Mouse (Mus musculus) inflammation-experienced regulatory T-cells, adult 6 months (primary cell): ENCODE results near the gene Nsd1. TPM values are rescaled to one million over a fixed set of nuclear protein-coding genes. Genes with fewer than 3 reads are reported as not detected.
A peak's percentile ranks its signal among the peaks of the same experiment; 100 is the strongest.
"Not testable (repeated sequence)": the region's sequence is repeated elsewhere in the genome, so short reads cannot be mapped to it uniquely, and the experiment has no call there.

Experiments used
- ATAC-seq: one replicate; pipeline ENCODE4 v1.8.0; 2017
- polyA plus RNA-seq, 3 experiments: library from polyadenylated mRNA; unstranded; fragments of 100-300 nt; shearing (Covaris generic); gene quantifications; one replicate each; pipeline ENCODE4 v1.2.1; 2017

The Nsd1 gene
- 10 to 100 TPM; 46.7 to 76.6 (median 60.1) TPM for polyA plus RNA-seq

DNA sequence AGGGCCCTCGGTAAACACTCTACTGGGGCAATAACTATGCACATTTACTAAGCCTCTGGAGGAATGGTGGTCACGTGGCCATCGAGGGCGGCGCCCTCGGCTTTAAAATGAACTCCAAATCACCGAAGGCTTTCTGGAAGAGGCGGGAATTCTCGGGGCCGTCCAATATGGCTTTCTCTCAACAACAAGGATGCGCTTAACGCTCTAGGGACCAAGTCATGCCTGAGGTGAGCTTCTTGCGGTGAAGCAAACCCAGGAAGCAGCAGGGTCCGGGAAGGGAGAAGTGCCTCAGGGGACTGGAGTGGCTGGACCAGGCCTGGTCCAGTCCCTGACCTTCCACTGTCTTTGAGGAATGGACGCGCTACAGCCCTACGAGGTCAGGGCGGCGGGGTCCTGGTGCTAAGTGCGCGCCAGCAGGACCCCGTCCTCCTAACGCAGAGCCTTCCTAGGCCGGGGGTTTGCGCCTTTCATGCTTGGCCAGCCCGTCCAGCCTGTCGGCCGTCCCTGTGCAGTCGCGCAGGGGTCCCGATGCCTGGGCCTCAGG is at the start of gene Nsd1:
Gene Nsd1 (plus strand): TSS at position 134 of the 544 bp plus-strand sequence.
- no peak for ATAC-seq

GRCm38 (mm10) chr13:55162365-55162764 is 47.2 kb upstream of the Nsd1 start:
- no peak for ATAC-seq

- ATAC-seq = no peak
These were observed 46.0 kb upstream of the Nsd1 start for GRCm38 (mm10) chr13:55163553-55163952.

- no peak for ATAC-seq
These were observed 43.7 kb upstream of the Nsd1 start for GRCm38 (mm10) chr13:55165831-55166339.

DNA sequence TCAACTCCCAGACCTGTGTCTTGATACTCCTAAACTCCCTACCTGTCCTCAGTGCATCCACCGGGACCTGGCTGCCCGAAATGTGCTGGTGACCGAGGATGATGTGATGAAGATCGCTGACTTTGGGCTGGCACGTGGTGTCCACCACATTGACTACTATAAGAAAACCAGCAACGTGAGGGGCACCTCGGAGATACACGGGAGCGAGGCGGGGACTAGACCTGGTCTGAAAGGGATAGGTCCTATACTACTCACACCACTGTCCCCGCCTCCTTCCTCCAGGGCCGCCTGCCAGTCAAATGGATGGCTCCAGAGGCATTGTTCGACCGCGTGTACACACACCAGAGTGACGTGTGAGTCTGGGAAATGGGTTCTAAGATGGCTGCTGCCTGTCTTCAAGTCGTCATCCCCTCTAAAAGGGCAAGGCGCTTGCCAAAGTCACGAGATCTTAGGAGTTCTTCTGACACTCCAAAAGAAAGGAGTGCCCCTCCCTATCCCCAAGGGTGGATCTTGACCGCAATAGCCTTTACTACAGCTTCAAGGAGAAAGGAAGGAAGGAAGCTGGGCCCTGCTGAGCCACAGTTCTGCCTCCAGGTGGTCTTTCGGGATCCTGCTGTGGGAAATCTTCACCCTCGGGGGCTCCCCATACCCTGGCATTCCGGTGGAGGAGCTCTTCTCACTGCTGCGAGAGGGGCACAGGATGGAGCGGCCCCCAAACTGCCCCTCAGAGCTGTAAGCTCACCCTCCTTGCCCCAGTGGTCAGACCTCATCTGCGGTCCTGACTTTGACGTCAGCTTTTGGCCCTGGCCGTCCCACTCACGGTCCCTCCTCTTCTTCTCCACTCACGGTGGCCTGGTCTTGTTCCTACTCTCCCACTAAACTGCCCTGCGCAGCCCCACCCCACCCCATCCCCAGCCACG is 42.5 kb upstream of the Nsd1 start:
- ATAC-seq = no peak

GRCm38 (mm10) chr13:55167798-55168197 is 41.8 kb upstream of the Nsd1 start:
- ATAC-seq = no peak

GRCm38 (mm10) chr13:55168255-55168654 is 41.3 kb upstream of the Nsd1 start:
- no peak for ATAC-seq

DNA sequence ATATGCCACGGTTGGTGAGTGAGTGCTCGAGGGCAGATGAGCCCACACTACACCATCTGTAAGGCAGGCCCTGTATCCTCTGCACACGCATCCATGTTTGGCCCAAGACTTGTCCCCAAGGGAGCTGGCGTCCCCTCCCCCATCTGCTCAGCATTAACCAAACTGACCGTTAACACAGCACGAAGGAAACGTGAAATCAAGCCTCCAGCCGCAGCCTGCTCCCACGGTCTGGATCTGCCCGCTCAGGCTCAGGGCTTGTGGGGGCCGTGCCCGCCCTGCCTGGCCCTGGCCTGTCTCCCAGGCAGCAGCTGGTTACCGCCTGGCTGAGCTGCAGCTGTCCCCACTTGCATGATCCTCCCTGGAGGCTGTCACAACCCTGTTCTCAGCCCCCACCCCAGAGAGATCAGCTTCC is 40.6 kb upstream of the Nsd1 start:
- ATAC-seq = no peak

DNA sequence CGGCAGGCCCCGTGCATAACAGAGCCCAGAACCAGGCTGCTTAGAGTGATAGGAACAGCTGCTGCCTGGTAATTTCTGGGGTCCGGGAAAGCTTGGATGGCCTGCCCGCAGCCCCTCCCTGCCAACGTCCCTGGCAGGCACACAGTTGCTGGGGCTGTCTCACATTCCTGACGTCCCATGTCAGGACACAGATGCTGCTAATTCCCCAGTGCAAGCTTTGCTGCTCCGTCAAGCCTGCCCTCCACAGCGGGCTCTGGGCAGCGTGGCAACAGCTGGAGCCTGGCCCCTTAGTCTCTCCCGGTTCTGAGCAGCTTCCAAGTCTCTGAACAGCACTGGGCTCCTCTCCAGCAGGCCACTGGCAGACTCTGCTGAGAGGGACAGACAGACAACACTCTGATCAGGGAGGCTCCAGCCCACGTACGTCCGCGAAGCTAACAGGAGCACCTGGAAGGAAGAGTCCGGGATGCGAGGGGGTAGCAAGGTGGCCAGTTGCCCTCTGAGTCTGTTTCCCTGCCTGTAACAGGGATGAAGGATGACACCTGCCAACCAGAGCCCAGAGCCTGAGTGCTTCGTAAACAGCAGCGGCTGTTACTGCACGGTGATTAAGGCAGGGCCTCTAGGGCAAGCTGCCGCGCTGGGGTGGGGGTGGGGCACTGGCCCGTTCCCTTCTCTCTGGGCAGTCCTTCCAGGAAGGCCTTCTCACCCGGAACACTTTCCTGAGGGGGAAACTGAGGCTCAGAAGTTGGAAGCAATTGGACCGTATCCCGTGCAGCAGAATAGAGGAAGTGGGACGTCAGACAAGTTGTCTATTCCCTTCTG is 37.9 kb upstream of the Nsd1 start:
- no peak for ATAC-seq

DNA sequence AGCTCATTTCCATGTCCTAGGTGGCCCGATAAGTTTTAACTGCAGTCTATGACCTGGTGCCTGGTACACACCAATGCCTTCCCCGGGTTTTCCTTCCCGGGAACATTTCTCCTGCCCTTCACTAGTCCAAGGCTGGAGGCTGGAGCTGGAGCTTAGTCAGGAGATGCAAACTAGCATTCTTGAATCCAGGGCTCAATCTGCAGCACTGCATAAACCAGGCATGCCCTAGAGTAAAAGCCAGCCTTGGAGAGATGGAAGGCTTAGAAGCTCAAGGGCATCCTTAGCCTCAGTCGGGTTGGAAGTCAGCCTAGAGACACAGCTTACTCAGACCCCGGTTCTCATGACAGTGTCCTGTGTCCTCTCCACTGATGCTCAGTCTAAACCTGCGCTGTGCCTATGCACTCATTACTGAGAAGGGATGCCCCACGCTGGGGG is 37.2 kb upstream of the Nsd1 start:
- ATAC-seq = no peak

DNA sequence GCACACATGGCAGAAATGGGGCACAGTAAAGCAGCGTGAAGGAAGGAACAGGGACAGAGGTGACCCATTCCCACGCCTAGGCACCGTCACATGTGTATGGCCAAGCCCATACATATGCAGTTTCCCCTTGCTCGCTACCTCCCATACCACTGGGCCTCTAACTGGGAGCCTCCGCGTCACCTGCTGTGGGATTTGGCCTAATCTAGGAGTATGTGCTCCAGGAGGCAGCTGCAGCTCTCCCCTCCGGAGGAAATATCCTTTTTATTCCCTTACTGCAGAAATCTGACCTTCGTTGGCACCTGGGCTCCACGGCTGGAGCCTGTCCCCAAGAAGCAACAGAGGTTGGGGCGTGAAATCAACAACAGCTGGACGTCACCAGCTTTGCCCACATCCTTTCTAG is 35.2 kb upstream of the Nsd1 start:
- ATAC-seq = no peak

GRCm38 (mm10) chr13:55176265-55176664 is 33.3 kb upstream of the Nsd1 start:
- no peak for ATAC-seq

- ATAC-seq = no peak
These were observed 31.6 kb upstream of the Nsd1 start for GRCm38 (mm10) chr13:55177903-55178496.

- ATAC-seq = peak; percentile 48
These were observed 31.0 kb upstream of the Nsd1 start for GRCm38 (mm10) chr13:55178556-55178955.

DNA sequence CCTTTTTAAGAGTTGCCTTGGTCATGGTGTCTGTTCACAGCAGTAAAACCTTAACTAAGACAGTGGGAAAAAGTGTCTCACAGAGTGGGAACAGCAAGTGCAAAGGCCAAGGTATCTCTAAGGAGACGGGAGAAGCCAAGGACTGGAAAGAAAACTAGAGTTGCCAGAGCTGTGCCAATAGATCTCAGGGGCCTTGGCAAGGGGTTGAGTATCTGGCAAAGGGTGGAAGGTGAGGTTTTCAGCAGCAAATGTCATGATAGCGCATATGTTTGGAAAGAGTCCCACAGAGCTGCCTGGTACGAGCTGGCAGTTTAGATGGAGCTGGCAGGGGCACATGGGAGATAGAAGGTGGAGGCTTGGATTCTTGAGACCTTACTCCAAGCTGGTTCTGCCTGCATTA is 30.0 kb upstream of the Nsd1 start:
- ATAC-seq = no peak

- no peak for ATAC-seq
These were observed 27.8 kb upstream of the Nsd1 start for GRCm38 (mm10) chr13:55181786-55182172.

GRCm38 (mm10) chr13:55182173-55182894 is 27.2 kb upstream of the Nsd1 start:
- ATAC-seq = peak; percentile 54

GRCm38 (mm10) chr13:55183382-55183781 is 26.2 kb upstream of the Nsd1 start:
- ATAC-seq = no peak

DNA sequence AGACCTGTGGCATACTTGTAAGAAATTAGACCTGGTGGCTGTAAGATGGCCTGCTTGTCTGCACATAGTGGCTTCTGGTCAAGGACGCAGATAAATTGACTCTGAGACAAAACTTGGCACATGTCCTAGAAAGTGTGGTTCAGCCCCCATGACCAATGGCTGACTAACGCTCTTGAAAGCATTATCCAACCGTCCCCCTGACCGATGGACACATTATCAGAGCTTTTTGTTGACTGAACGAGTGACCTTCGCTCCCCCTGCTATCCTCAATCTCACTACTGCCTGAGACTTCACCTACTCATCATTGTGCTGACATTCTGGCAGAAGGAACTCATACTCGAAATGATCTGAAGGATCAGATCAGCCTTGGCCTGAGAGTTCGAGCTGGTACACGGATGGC is 22.5 kb upstream of the Nsd1 start:
- not testable (repeated sequence) for ATAC-seq

GRCm38 (mm10) chr13:55189531-55190107 is 20.0 kb upstream of the Nsd1 start:
- peak; percentile 27 for ATAC-seq

DNA sequence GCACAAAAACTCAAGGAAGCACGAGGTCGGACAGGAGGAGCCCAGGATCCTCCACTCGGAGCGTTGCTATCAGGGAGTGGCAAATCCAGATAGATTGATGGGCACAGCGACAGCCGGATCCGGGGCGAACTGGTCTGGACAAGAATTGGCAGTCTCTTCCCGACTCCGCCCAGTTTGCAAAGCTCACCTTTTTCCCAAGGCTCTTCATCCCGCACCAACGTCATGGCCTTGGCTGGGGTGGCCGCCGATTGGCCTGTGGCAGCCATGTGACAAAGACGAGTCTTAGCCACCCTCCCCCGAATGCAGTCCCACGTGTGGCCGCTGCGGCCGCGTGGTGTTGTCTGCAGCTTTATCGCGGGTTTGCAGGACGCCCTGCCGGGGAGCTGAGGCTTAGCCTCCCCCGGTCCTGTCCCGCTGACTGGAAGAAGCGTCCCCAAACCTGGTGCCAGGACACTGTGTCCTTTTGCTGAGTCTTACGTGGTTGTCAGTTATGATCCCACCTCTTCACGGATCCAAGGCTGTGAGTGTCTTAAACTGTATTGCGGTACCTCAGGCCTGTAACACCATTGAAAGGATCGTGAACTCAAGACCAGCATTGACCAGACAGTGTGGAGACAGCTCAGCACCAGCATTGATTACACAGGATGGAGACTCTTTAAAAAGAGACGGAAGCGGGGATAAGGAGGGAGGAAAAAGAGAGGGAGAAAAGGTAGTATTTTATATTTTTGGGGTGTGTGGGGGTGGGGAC is 19.3 kb upstream of the Nsd1 start:
- ATAC-seq = peak; percentile 99
